Mouse (Mus musculus): ENCODE data around the gene Tm7sf3.
A peak's percentile ranks its signal among the peaks of the same experiment; 100 is the strongest.

Gene Tm7sf3

GRCm38 (mm10) chr6:146642276-146643183 lies at the start of gene Tm7sf3, which contains the start of gene Med21:
Gene Tm7sf3, minus strand, starts transcription at chr6:146642824.
Gene Med21, plus strand, starts transcription at chr6:146642547.
- peak; percentile 97 for DNase-seq (ENCODE audit: low spot score)

GRCm38 (mm10) chr6:146688861-146689260 lies 46.2 kb upstream of the Tm7sf3 start:
- no peak for DNase-seq (ENCODE audit: low spot score)

- DNase-seq (ENCODE audit: low spot score): no peak
Observed at GRCm38 (mm10) chr6:146688010-146688409, 45.4 kb upstream of the Tm7sf3 start.

- DNase-seq (ENCODE audit: low spot score): no peak
Observed at GRCm38 (mm10) chr6:146686463-146687196, 44.0 kb upstream of the Tm7sf3 start.

GRCm38 (mm10) chr6:146685781-146686308 lies 43.2 kb upstream of the Tm7sf3 start:
- DNase-seq (ENCODE audit: low spot score): peak; percentile 38

- no peak for DNase-seq (ENCODE audit: low spot score)
Observed at GRCm38 (mm10) chr6:146683881-146684280, 41.3 kb upstream of the Tm7sf3 start.

GRCm38 (mm10) chr6:146678136-146679070 lies 35.8 kb upstream of the Tm7sf3 start:
- DNase-seq (ENCODE audit: low spot score): no peak

GRCm38 (mm10) chr6:146676904-146677303 lies 34.3 kb upstream of the Tm7sf3 start:
- DNase-seq (ENCODE audit: low spot score): no peak

- no peak for DNase-seq (ENCODE audit: low spot score)
Observed at GRCm38 (mm10) chr6:146674881-146675536, 32.4 kb upstream of the Tm7sf3 start.

- no peak for DNase-seq (ENCODE audit: low spot score)
Observed at GRCm38 (mm10) chr6:146674420-146674819, 31.8 kb upstream of the Tm7sf3 start.

GRCm38 (mm10) chr6:146673696-146674095 lies 31.1 kb upstream of the Tm7sf3 start:
- no peak for DNase-seq (ENCODE audit: low spot score)

GRCm38 (mm10) chr6:146672106-146672505 lies 29.5 kb upstream of the Tm7sf3 start:
- no peak for DNase-seq (ENCODE audit: low spot score)

GRCm38 (mm10) chr6:146670956-146671855 lies 28.6 kb upstream of the Tm7sf3 start:
- DNase-seq (ENCODE audit: low spot score): no peak

GRCm38 (mm10) chr6:146668606-146669005 lies 26.0 kb upstream of the Tm7sf3 start:
- DNase-seq (ENCODE audit: low spot score): no peak

- no peak for DNase-seq (ENCODE audit: low spot score)
Observed at GRCm38 (mm10) chr6:146666811-146667210, 24.2 kb upstream of the Tm7sf3 start.

GRCm38 (mm10) chr6:146665408-146665807 lies 22.8 kb upstream of the Tm7sf3 start:
- no peak for DNase-seq (ENCODE audit: low spot score)

- no peak for DNase-seq (ENCODE audit: low spot score)
Observed at GRCm38 (mm10) chr6:146664917-146665316, 22.3 kb upstream of the Tm7sf3 start.

GRCm38 (mm10) chr6:146664116-146664515 lies 21.5 kb upstream of the Tm7sf3 start:
- DNase-seq (ENCODE audit: low spot score): no peak

GRCm38 (mm10) chr6:146662679-146663078 lies 20.1 kb upstream of the Tm7sf3 start:
- no peak for DNase-seq (ENCODE audit: low spot score)

- no peak for DNase-seq (ENCODE audit: low spot score)
Observed at GRCm38 (mm10) chr6:146661655-146662054, 19.0 kb upstream of the Tm7sf3 start.

Measured in c-Kit-positive CD71-positive TER-119-positive erythroid progenitor cells, embryonic 14.5 days (primary cell).